Mouse (Mus musculus): ENCODE measurements around the gene Cabp2. TPM values are rescaled to one million over a fixed set of nuclear protein-coding genes. Genes with fewer than 3 reads are reported as not detected.
A peak's percentile ranks its signal among the peaks of the same experiment; 100 is the strongest.

Cabp2 gene
- total RNA-seq, 2 experiments from 2014 or later: not detected

- DNase-seq: peak; percentile 79
- intact Hi-C loops (cut with DNase I; ENCODE audit: low total_unique reads): no loop called here
Observed at GRCm38 (mm10) chr19:4097441-4097825, 16.1 kb downstream of the Cabp2 start.

DNA sequence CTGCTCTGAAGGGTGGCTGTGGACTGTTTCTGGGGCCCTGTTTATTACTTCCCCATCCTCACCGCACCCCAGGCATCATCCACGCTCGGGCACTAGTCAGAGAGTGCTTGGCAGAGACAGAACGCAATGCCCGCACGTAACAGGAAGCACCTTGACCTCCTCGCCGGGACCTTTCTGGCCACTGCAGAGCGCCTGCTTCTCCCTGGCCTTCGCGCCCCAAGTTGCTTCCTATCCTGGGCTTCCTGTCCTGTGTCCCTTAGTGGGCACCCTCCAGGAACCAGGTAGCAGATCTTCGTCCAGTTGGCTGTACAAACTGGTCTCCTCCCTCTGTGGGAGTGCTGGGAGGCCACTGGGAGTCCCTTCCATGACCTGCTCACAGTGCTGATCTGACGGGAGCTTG is 17.0 kb downstream of the Cabp2 start:
- DNase-seq: no peak
- intact Hi-C loops (cut with DNase I; ENCODE audit: low total_unique reads): no loop called here

GRCm38 (mm10) chr19:4099056-4099455 is 17.7 kb downstream of the Cabp2 start:
- intact Hi-C loops (cut with DNase I; ENCODE audit: low total_unique reads): no loop called here
- DNase-seq: peak; percentile 93

DNA sequence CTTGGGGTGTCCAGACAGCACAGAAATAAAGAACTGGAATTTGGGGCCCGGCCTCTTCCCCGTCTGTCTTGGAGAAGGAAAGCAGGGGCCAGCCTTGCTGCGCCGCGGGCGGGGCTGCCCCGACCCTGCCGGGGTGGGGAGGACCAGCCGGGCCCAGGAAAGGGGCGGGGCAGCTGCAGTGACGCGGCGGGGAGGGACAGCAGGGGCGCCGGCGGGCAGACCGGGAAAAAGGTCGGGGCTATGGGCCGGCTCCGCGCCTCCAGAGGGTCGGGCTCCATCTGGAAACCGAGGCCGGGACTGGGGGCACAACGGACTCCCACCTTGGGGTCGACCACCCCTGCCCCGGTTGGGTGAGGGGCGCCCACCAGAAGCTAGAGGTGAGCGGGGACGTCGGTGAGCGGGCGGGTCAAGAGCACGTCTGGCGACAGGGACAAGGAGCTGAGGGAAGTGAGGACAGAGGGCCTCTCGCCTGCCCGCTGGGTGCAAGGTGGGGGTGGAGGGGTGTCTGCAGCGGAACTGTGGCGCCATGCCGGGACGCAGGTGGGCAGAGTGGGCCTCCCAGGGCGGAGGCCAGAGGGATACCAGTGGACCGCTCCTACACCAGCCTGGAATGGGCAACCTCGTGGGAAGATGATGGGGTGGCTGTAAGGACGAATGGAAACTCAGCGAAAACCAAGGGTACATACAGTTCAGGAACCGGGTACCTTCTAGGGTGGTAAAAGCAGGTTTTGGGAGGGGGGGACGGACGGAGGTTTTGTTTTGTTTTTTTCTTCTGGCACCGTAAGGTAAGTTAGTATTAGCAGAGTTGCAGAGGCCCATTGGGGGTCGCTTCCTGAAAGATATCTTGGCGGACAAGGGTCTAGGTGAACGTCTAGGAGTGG is 18.7 kb downstream of the Cabp2 start, which contains the start of gene Pitpnm1:
Gene Pitpnm1, plus strand, starts transcription at position 162 of the 881 bp plus-strand sequence.
- intact Hi-C loops (cut with DNase I; ENCODE audit: low total_unique reads): no loop called here
- DNase-seq: peak; percentile 80

- no peak for DNase-seq
- intact Hi-C loops (cut with DNase I; ENCODE audit: low total_unique reads): no loop called here
Observed at GRCm38 (mm10) chr19:4100718-4101261, 19.4 kb downstream of the Cabp2 start.

DNA sequence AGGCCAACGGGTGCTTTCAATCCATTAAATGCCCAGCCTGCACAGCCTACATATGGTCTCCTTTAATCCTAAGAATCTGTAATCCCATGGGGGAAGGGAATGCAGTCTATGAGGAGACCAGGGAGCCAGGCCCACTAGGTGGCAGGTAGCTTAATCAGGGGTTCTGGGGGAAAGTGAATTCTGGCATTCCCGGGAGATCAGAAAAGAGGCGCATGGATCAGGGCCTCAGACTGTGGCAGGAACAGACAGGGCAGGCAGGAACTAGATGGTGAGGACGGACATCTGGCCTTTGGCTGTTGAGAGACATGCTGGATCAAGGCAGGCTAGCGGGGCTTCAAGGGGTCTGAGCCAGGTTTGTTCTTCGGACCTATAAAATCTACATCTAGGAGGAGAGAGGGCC is 20.1 kb downstream of the Cabp2 start:
- intact Hi-C loops (cut with DNase I; ENCODE audit: low total_unique reads): no loop called here
- no peak for DNase-seq

DNA sequence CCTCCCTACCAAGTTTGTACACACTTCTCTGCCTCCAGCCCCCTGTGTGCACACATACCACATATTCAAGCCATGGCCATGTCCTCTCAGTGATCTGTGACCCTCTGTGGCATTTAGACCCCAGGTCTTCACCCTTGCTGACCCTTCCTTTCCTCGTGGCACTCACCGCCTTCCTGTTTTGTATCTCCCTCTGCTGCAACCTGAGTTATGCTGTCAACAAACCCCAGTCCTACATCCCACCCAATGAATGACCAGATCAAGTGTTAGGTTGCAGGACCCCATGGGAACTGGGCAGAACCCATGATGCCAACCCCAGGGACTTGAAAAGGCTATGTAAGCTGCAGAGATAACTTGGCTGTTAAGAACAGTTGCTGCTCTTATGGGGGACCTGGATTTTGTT is 20.7 kb downstream of the Cabp2 start:
- intact Hi-C loops (cut with DNase I; ENCODE audit: low total_unique reads): no loop called here
- no peak for DNase-seq

- intact Hi-C loops (cut with DNase I; ENCODE audit: low total_unique reads): no loop called here
- DNase-seq: no peak
Observed at GRCm38 (mm10) chr19:4102626-4103025, 21.2 kb downstream of the Cabp2 start.

DNA sequence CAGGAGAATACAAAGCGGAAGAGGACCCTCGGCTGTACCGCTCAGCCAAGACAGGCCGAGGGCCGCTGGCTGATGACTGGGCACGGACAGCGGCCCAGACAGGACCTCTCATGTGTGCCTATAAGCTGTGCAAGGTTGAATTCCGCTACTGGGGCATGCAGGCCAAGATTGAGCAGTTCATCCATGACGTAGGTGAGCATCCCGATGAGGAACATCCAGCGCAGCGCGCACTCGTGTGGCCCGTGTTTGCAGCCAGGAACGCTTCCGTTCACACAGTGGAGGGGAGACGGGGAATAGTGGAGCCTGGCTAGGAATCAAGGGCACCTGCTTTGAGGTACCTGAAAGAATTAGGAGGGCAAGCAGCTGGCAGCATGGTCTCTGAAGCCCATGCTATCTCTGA is 21.9 kb downstream of the Cabp2 start:
- no peak for DNase-seq
- intact Hi-C loops (cut with DNase I; ENCODE audit: low total_unique reads): no loop called here

GRCm38 (mm10) chr19:4103792-4104191 is 22.4 kb downstream of the Cabp2 start:
- no peak for DNase-seq
- intact Hi-C loops (cut with DNase I; ENCODE audit: low total_unique reads): no loop called here

DNA sequence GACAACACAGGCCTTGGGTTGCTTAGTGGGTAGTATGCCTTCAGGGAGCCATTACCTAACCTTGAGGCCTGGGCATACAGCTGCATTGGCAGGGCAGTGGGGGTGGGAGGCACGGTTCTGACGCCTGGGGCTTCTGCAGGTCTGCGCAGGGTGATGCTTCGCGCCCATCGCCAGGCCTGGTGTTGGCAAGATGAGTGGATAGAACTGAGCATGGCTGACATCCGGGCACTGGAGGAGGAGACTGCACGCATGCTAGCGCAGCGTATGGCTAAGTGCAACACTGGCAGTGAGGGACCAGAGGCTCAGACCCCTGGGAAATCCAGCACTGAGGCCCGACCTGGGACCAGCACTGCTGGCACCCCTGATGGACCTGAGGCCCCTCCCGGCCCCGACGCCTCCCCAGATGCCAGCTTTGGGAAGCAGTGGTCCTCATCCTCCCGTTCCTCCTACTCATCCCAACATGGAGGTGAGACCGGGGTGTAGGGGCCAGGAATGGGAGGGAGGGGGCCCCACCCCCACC is 23.4 kb downstream of the Cabp2 start:
- no peak for DNase-seq
- intact Hi-C loops (cut with DNase I; ENCODE audit: low total_unique reads): no loop called here

DNA sequence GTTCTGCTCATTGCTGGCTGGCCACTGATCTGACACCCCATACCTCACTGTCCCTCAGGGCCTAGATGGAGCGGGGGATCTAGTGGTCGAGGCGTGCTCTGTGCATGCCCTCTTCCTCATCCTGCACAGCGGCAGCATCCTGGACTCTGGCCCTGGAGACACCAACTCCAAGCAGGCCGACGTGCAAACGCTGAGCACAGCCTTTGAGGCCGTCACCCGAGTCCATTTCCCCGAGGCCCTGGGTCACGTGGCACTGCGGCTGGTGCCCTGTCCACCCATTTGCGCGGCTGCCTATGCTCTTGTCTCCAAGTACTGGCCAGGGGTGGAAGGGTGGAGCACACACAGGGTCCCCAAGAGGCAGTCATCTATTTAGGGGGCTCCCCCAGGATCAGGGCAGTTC is 25.3 kb downstream of the Cabp2 start:
- intact Hi-C loops (cut with DNase I; ENCODE audit: low total_unique reads): no loop called here
- no peak for DNase-seq

DNA sequence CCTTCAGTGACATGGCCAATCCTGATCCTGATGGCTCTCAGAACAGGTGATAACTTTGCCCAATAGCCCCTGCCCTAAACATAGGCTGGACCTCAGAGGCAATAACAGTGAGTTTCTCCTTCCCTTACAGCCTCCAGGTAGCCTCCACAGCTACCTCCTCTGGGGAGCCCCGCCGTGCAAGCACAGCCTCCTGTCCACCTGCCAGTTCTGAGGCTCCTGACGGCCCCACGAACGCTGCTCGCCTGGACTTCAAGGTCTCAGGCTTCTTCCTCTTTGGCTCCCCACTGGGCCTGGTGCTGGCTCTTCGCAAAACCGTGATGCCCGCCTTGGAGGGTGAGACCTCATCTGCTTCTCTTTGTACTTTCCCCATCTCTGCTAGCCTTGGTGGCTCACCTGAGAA is 27.2 kb downstream of the Cabp2 start:
- intact Hi-C loops (cut with DNase I; ENCODE audit: low total_unique reads): no loop called here
- DNase-seq: no peak

DNA sequence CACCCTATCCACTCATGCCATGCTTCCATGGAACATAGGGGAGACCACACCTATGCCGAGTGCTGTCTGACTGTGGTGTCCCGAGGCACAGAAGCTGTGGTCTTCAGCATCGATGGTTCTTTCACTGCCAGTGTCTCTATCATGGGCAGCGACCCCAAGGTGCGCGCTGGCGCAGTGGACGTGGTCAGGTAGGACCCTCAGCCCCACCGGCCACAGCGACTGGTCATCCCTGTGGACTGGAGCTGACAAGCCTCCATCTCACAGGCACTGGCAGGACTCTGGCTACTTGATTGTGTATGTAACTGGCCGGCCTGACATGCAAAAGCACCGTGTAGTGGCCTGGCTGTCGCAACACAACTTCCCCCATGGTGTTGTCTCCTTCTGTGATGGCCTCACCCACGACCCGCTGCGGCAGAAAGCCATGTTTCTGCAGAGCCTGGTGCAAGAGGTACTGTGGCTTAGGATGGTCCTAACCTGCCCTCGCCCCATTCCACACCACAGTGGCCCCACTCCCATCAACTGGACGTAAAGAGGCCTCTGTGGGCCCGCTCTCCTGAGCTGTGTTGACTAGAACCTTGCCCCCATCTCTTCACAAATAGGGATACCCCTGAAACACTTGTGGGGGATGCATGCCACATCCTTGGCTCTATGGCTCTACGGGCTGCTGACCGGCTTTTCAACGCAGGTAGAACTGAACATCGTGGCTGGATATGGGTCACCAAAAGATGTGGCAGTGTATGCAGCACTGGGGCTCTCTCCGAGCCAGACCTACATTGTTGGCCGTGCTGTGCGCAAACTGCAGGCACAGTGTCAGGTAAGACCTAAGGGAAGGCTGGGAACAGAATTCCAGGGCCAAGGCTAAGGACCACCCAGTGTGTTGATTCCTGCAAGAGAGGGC is 30.9 kb downstream of the Cabp2 start:
- DNase-seq: no peak
- intact Hi-C loops (cut with DNase I; ENCODE audit: low total_unique reads): no loop called here

GRCm38 (mm10) chr19:4113186-4113805 is 31.9 kb downstream of the Cabp2 start:
- DNase-seq: peak; percentile 81
- intact Hi-C loops (cut with DNase I; ENCODE audit: low total_unique reads): no loop called here

- intact Hi-C loops (cut with DNase I; ENCODE audit: low total_unique reads): no loop called here
Observed at GRCm38 (mm10) chr19:4113806-4114230, 32.4 kb downstream of the Cabp2 start.

DNA sequence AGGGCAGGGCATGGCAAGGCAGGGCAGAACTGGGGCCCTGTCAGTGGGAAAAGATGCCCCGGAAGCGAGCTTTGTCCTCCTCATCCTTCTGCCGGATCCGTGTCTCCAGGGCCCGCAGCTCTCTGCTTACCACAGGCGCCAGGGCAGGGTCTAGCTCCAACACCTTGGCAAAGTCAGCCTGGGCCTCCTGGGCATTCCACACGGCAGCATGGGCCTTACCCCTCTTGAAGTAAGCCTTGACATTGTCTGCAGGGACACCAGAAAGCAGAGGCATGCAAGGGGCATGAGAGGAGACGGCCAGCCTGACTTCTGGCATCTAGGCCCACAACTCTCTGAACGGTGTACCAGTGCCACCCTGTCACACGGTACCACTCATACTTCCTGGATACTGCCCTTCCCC is 33.2 kb downstream of the Cabp2 start:
- intact Hi-C loops (cut with DNase I; ENCODE audit: low total_unique reads): no loop called here
- DNase-seq: no peak

More at GRCm38 (mm10) chr19:4113806-4114230, 32.4 kb downstream of the Cabp2 start:
- DNase-seq: no peak

- no peak for DNase-seq
- intact Hi-C loops (cut with DNase I; ENCODE audit: low total_unique reads): no loop called here
Observed at GRCm38 (mm10) chr19:4115144-4115543, 33.8 kb downstream of the Cabp2 start.

DNA sequence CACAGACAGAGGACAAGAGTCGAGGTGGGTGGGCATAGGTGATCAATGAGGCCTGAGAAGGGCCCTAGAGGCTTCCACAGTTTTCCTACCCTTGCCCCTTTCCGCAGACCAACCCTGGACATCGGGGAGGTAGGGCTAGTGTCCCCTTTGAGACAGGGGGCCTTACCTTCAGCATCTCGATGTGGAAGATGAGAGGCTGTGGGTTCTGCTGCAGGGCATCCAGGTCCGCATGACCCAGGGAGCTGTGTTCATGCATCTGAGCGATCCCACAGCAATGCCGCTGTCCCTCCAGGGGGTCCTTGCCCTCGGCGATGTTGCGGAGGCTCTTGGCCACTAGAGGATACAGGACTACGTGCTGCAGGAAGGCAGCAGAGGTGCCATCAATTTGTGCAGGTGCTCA is 34.4 kb downstream of the Cabp2 start:
- no peak for DNase-seq
- intact Hi-C loops (cut with DNase I; ENCODE audit: low total_unique reads): no loop called here

- no peak for DNase-seq
- intact Hi-C loops (cut with DNase I; ENCODE audit: low total_unique reads): no loop called here
Observed at GRCm38 (mm10) chr19:4117006-4117405, 35.6 kb downstream of the Cabp2 start.
